Mouse (Mus musculus) G1E-ER4 (cell line): ENCODE data around the gene Cdt1. TPM values are rescaled to one million over a fixed set of nuclear protein-coding genes. Genes with fewer than 3 reads are reported as not detected.
A peak's percentile ranks its signal among the peaks of the same experiment; 100 is the strongest.

Experiments used
- GATA1 ChIP-seq: IDR thresholded peaks from one replicate; pipeline ENCODE4 v1.8.0; 2012; ENCODE audit warnings: low read length, inconsistent platforms
- polyA plus RNA-seq: library from polyadenylated mRNA; stranded (reverse); fragments of >175 nt; gene quantifications from 2 replicates; pipeline ENCODE4 v1.2.3, GENCODE M21; 2012

Gene Cdt1
- polyA plus RNA-seq, 1 experiment: 305 TPM

GRCm38 (mm10) chr8:122564363-122565352 lies 3.2 kb upstream of the Cdt1 start:
- TF ChIP-seq GATA1: no peak

DNA sequence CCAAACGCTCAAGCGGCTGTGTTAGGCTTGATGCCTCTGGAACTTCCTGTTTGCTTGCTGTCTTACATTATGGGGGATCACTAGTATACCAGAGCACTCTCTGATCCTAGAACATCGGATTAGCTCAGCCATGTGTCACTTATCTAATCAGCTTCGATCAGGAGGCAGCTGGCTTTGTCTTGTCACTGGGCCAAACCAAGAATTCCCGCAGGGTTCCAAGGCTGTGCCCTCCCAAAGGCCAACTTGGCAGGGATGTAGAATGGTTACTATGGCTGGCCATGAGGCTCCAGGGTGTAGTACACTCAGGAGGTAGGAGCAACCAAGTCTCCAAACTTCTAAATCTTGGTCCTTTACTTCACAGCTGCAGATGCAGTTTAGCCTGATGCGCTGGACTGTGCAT lies 1.0 kb upstream of the Cdt1 start:
- TF ChIP-seq GATA1: peak; percentile 41

DNA sequence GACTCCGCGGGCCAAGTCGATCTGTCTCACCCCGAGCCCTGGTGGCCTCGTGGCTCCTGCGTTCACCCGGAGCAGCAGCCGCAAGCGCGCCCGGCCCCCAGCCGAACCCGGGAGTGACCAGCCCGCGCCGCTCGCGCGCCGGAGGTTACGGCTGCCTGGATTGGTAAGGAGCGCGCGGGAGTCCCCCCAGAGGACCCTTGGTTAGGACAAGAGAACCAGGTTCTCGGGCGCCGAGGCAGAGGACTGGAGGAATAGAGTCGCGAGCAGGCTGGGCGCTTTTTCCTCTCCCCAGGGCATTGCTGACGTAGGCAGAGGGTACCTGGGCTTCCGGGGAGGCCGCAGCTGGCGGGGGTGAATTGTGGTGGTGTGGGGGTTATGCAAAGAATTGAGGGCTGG lies 292 bp downstream of the Cdt1 start:
- TF ChIP-seq GATA1: no peak

GRCm38 (mm10) chr8:122568881-122569309 lies 1.1 kb downstream of the Cdt1 start:
- no peak for TF ChIP-seq GATA1

DNA sequence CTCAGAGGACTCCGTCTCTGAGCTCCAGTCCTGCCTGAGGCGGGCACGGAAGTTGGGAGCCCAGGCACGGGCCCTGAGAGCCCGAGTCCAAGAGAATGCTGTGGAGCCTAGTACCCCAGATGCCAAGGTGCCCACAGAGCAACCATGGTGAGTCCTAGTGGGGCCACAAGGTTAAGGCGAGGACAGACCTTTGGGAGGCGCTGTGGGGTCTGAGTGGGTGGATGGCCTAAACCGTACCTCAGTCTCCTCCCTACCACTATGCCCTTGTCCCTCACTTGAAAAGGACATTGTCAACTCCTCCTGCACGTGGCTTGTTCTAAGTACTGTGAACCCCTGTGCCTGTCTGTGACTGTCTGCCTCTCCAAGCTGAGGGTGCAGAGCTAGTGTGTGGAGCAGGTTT lies 1.5 kb downstream of the Cdt1 start:
- no peak for TF ChIP-seq GATA1

GRCm38 (mm10) chr8:122569996-122570395 lies 2.2 kb downstream of the Cdt1 start:
- TF ChIP-seq GATA1: no peak

DNA sequence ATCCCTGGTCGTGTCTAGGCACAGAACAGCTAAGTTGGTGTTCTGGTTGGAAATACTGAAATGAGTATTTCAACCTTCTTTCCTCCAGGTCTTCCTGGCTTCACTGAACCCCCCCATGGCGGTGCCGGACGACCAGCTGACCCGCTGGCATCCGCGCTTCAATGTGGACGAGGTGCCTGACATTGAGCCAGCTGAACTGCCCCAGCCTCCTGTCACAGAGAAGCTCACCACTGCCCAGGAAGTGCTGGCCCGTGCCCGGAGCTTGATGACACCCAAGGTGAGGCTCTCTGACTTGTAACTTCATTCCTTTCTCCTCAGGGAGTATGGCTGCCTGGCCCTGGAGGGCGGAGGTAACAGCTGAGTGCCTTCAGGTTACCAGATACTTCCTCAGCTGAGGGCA lies 3.3 kb downstream of the Cdt1 start:
- no peak for TF ChIP-seq GATA1

DNA sequence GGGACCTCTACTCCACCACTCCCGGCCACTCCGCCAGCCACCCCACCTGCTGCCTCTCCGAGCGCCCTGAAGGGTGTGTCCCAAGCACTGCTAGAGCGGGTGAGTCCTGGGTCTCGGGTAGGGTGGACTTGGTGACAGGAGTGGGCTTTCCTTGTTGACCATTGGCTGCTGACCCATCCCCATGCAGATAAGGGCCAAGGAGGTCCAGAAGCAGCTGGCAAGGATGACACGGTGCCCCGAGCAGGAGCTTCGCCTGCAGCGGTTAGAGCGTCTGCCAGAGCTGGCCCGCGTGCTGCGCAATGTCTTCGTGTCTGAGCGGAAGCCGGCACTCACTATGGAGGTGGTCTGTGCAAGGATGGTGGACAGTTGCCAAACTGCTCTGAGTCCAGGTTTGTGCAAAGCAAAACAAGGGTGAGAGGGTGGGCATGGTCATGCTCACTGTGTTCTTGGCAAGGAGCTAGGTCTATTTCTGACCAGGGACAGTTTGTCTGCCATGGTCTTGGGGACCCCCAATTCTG lies 4.0 kb downstream of the Cdt1 start:
- TF ChIP-seq GATA1: no peak

DNA sequence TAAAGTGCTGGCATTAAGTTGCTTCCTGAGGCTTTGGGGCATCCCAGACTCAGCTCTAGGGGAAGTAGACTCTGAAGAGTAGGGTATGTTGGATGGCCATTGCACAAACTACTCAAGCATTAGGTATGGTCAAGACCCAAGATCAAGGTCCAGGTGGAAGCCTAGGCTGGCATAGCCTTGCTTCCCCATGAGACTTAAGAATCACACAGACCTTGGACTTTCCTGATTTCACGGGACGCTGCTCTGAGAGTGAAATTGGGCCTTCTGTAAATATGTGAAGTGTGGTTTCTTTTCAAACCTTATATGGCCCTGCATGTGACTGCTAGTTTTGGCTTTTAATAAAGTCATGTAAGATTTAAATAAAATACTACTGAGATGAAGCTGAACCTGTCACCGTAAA lies 4.9 kb downstream of the Cdt1 start:
- no peak for TF ChIP-seq GATA1

DNA sequence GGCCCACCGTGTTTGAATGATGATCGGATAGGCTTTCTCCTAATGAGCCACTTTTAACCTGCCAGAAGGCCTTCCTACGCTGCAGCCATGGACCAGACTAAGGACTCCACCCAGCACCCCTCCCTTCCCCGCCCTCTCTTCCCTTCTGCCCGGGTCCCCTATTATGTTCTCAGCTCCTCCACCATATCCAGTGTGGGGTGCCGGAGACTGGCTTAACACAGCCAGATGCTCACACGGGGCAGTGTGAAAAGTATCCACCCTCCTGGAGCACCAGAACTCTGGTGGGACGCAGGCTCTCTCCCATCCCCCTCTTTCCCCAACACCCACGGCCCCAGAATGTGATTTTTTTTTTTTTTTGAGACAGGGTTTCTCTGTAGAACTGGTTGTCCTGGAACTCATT lies 5.8 kb downstream of the Cdt1 start:
- no peak for TF ChIP-seq GATA1

GRCm38 (mm10) chr8:122574264-122574663 lies 6.4 kb downstream of the Cdt1 start:
- no peak for TF ChIP-seq GATA1

GRCm38 (mm10) chr8:122574667-122575251 lies 6.9 kb downstream of the Cdt1 start:
- no peak for TF ChIP-seq GATA1

DNA sequence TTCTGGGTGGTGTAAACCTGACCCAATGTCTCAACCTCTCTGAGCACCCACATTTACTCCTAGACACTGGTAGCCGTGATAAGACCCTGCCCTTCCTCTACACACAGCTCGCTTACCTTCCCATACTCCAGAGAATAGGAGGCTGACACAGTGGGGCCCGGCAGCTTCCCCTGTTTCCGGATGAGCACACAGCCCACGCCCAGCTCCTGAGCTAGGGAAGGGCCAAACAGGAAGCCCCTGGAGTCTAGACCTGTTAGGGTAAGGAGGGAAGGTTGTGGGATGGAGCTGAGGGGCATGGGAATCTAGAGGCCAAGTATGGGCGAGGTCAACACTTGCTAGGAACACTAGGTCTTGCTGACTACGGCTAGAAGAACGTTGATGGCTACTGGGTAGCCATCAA lies 7.5 kb downstream of the Cdt1 start:
- TF ChIP-seq GATA1: no peak

- TF ChIP-seq GATA1: no peak
Measured at GRCm38 (mm10) chr8:122575735-122576647, 8.2 kb downstream of the Cdt1 start.

- no peak for TF ChIP-seq GATA1
Measured at GRCm38 (mm10) chr8:122576648-122577022, 8.8 kb downstream of the Cdt1 start, which contains the start of gene Aprt. TSS of gene Aprt (minus strand) at chr8:122576909.
